Mouse (Mus musculus) olfactory bulb, adult 2 months (tissue): Measurements from ENCODE around the gene Krt7. TPM values are rescaled to one million over a fixed set of nuclear protein-coding genes. Genes with fewer than 3 reads are reported as not detected.

Experiments
- H3K27ac ChIP-seq: fragments of 200-500 bp; 2 replicates; pipeline ENCODE4 v1.5.1; 2012; ENCODE audit warnings: low read depth, low read length; ENCODE audit not compliant: insufficient read depth
- H3K4me1 ChIP-seq: fragments of 200-500 bp; 2 replicates; pipeline ENCODE4 v1.6.1; 2012; ENCODE audit warnings: low read length; ENCODE audit not compliant: control insufficient read depth, insufficient read depth
- H3K4me3 ChIP-seq: fragments of 200-500 bp; 2 replicates; pipeline ENCODE4 v1.5.1; 2012; ENCODE audit warnings: mild to moderate bottlenecking, low read depth, low read length, moderate library complexity; ENCODE audit not compliant: insufficient read depth
- CTCF ChIP-seq: fragments of 200-500 bp; IDR thresholded peaks from 2 replicates; pipeline ENCODE4 v1.5.1; 2012; ENCODE audit warnings: low read depth, mild to moderate bottlenecking, low read length, moderate library complexity; ENCODE audit not compliant: insufficient read depth
- POLR2A ChIP-seq: fragments of 200-500 bp; IDR thresholded peaks from 2 replicates; pipeline ENCODE4 v1.6.1; 2012; ENCODE audit warnings: mild to moderate bottlenecking, low read depth, low read length, moderate library complexity; ENCODE audit not compliant: insufficient read depth
- WGBS: fragments of 180-500 bp; shearing (Covaris S2); methylation state at CpG from one replicate; pipeline ENCODE4 v1.1.7; 2018; 5-methylcytosine and 5-hydroxymethylcytosine counted together
- polyA plus RNA-seq: library from polyadenylated mRNA; stranded (reverse); fragments of >200 nt; gene quantifications from 2 replicates; pipeline ENCODE4 v1.2.4, GENCODE M21; 2012; ENCODE audit warnings: low replicate concordance; ENCODE audit not compliant: missing spikeins, insufficient read depth, insufficient read length

Gene Krt7
- polyA plus RNA-seq, 1 experiment: not detected

DNA sequence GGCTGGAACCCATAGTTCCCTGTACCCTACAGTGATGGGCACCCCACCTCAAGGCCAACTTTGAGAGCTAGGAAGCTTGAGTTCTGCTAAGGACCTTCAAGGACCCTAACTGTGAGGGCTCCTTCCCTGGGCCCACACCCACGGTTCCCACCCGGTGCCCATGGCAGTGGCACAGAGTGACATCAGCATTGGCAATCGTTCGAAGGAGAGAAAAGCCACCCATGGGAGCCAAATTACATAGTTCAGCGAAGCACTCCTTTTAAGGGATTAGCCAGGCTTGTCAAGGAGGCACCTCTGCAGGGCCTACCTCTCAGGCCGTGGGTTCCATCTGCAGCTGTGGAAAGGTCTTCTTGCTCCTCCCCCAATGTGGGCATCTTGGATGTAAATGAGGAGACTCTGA lies 42.8 kb upstream of the Krt7 start:
- H3K4me1 ChIP-seq: peaks cover 32% of the 10 kb centered on the region
- H3K27ac ChIP-seq: no peak overlapping the region
- 31% methylated on average over 6 of the region's 6 CpGs for WGBS
- no peak for TF ChIP-seq CTCF
- no peak for TF ChIP-seq POLR2A
- H3K4me3 ChIP-seq: no peak overlapping the region

DNA sequence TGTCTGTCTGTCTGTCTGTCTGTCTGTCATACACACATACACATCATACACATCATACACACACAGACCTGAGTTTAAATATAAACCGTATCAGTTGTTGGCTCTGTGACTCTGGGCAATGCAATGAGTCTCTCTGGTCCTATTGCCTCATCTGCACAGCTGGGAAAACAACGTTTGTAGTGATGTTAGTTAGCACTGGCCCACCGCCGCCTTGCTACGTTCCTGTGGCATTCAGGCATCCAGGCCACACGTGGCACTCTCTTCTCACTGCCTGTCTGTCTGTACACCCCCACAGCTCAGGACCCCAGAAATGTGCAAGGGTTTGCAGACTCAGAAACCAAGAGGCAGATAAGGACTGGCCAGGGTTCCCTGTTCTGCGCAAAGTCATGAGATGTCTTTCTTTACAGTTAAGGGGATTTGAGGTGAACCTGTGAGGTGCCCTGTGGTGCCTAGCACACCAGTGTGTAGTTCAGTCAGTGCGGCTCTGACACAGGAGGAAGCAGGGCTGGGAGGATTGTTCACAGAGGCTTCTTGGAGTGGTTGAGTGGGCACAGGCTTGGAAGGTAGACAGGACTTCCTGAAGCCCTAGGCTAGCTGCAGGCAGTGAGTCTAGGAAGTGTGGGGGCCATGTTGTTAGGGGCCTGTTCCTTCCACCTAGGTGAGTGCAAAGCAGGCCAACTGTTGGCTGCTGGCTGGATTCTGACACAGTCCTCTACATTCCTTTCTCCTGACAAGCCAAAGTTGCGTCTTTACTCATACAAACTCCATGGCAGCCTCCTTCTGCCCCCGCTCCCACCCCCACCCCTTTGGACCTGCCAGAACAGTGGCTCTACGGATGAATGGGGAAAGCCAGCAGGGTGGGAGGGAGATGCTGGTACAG lies 42.1 kb upstream of the Krt7 start:
- no peak overlapping the region for H3K27ac ChIP-seq
- H3K4me1 ChIP-seq: peaks cover 39% of the 10 kb centered on the region
- TF ChIP-seq POLR2A: no peak
- no peak for TF ChIP-seq CTCF
- H3K4me3 ChIP-seq: no peak overlapping the region
- WGBS: 81% methylated on average over 11 of the region's 11 CpGs

DNA sequence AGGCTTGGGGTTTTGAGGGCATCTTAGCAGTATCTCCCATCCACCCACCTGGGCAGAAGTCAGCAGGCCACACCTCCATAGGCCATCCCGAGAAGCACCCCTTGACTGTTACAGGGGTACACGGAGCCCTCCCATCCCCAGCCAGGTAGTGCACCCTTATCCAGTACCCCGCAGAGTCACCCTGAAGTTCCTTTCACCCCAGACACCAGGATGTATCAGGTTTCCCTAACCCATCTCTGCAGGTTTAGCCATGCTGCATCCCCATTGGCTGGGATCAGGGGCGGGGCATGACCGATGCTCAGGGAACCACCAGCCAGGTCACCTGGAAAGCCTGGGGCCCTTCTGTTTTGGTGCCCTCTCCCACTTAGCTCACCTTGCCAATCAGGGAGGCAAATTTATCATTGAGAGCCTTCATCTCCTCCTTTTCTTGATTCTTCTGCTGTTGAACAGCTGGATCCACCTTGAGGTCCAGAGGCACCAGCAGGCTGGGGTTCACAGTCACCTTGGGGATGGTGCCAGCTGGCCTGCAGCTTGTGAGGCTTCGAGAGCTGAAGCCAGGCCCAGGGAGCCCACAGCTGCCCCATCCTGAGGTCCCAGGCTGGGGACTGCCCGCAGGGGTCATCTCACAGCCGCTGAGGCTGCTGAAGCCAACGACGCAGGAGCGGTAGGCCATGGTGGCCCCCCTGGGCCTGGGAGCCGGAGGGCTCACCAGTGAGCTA lies 41.3 kb upstream of the Krt7 start:
- WGBS: 68% methylated on average over 12 of the region's 12 CpGs
- Histone ChIP-seq H3K27ac (no peak overlapping the region), H3K4me3 (no peak overlapping the region), H3K4me1 (peaks cover 41% of the 10 kb centered on the region)
- TF ChIP-seq POLR2A (no peak), CTCF (no peak)

DNA sequence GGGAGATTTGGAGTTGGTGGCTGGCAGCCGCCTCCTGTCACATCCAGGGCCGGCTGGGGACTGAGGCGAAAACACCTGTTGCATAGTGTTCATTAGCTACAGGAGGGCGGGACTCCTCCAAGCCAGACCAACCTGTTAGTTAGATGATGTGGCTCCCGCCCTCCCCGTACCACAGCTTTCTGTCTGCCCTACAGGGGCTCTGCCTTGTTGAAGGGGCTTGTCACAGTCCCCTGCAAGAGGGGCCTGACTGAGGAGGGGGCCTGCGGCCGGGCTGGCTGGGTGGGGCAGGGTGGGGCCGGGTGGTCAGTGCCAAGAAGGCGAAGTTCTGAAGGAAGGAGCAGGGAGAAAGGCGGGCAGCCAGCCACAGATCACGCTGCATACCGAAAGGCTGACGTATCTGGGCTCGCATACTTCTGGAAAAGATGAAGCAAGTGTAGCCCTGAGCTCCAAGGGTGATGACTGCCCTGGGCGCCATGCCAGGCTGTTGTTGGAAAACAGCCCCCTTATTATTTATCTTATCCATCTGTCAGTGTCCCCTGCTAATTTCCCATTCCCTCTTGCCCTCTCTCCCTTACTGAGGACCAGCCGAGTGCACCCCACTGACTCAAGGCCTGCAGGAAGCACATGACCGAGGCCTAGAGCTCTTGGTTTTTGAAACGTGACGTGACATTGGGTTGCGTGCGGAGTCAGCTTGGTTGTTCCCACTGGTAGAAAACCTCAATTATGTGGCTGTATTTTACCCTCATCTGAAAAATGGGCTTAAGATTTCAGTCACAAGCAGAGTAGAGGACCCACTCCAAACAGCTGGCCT lies 40.5 kb upstream of the Krt7 start, which contains the start of gene Krt80:
Gene Krt80, minus strand, starts transcription at position 62 of the 811 bp plus-strand sequence.
- H3K27ac ChIP-seq: no peak within 1 kb of the TSS
- TF ChIP-seq POLR2A (no peak), CTCF (no peak)
- H3K4me3 ChIP-seq: no peak within 1 kb of the TSS
- H3K4me1 ChIP-seq: peaks cover 44% of the 10 kb centered on the region
- 56% methylated on average over 22 of the region's 22 CpGs for WGBS

DNA sequence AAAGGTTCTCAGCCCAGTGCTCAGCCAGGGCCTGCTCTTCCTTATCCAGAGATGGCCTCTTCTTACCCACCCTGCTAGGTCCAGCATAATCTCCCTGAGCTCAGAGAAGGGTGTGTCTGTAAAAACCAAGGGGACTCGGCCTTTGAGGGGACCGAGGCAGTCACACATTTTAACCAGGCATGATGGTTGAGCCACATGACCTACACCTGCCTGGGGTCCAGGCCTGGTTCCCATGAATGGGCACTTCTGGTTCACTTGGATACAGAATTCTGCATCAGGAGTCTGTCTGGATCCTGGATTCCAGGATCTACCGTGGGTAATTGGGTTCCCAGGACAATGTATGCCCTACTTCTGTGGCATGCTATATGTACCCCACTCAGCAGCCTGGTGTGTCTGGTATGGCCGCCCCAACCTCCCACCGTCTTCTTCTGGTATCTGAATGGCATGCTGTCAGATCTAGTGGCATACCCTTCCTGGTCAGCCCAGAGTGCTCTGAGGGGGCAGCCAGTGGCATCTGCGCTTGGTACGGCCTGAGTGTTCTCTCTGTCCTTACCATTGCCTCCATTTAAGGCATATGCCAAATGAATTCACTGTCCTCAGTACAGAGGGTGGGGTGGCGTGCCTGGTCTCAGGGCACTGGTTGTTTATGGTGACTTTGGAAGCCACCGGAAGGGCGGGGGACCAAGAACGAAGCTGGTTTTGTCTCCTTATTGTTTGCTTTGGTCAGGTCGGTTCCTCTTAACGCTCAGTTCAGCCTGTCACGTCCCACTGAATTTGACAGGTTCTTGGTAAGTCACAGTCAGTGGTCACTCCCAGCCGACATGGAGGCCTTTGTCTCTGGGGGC lies 39.5 kb upstream of the Krt7 start:
- Histone ChIP-seq H3K4me1 (peaks cover 47% of the 10 kb centered on the region), H3K4me3 (no peak overlapping the region), H3K27ac (no peak overlapping the region)
- TF ChIP-seq CTCF (no peak), POLR2A (no peak)
- 90% methylated on average over 15 of the region's 15 CpGs for WGBS

DNA sequence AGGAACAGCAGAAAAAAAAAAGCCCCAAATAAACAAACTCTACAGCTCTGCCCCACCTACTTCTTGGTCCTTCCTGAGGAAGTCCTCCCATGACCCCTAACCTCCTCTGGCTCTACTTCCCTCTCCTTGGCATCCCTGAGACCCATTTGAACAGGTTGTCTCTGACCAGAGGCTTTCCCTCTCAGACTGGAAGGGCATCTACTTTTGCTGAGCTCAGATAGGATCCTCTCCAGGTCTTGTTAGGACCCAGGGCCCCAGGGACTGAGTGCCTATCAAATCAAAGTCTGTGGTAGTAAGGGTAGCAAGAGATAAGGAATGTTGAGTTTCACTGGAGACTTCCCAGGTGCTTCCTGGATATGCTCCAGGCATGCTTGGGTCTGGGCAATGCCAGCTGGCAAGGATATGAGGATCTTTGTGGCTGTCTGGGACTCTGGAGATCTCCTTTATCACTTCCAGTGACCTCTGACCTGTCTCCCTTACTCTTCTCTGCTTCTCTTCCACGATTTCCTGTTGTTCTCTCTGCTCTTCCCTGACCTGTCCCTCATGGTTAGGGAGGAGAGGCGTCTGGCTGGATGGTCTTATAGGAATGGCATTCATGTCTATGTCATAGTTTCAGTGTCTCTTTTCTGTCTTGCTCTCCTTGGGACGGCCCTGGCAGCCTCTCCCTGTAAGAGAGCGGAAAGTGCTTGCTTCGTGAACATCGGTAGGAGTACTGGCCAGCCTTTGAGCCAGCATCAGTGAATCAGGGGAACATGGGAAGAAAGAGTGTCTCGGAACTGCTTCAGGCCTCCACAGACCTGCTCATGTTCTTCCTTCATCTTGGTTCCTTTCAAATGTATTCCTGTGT lies 38.5 kb upstream of the Krt7 start:
- 91% methylated on average over 7 of the region's 7 CpGs for WGBS
- no peak for TF ChIP-seq POLR2A
- TF ChIP-seq CTCF: no peak
- H3K4me3 ChIP-seq: no peak overlapping the region
- H3K4me1 ChIP-seq: peaks cover 42% of the 10 kb centered on the region
- H3K27ac ChIP-seq: no peak overlapping the region

DNA sequence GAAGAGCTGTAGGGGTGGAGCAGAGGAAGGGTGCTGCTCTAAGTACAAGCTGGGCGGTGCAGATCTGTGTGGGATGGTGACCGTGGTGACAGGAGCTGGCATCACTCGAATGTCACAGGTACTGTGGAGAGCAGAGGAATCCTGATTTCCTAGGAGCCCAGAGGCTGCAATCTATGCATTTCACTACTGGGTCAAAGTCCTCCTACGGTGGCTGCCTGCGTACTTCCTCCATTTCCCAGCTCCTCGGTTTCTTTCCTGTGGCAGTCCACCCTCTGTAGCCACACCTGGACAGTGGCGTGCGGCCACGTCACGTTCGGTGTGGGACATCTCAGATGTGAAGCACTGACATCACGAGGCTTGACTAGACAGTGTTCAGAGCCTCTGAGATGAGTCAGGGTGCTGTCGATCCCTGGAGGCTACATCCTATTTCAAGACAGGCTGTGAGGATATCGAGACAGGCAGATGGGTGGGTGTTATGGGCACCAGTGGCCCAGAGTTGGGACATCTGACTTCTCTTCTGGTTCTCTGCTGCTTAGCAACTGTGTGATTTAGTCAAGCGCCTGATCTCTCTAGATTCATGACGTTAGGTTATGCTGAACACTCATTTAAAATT lies 37.5 kb upstream of the Krt7 start:
- Histone ChIP-seq H3K4me1 (peaks cover 38% of the 10 kb centered on the region), H3K27ac (no peak overlapping the region), H3K4me3 (no peak overlapping the region)
- TF ChIP-seq CTCF (no peak), POLR2A (no peak)
- 77% methylated on average over 16 of the region's 16 CpGs for WGBS
